In genomic region chr15:96697901-96698657, GRCm38 (mm10) we compare ENCODE assay signal across 8 mouse cellular contexts. TPM values are rescaled to one million over a fixed set of nuclear protein-coding genes. Genes with fewer than 3 reads are reported as not detected.
DNase-seq lines count a peak whose midpoint lies in the region; ATAC-seq lines count a peak whose summit lies in the region.

No protein-coding gene starts in this region.

- peak; percentile 1 for ATAC-seq in CD4-positive, CD25-positive, alpha-beta regulatory T cell, adult 4 months
- no peak for ATAC-seq in embryonic facial prominence, embryonic 12.5 days (ENCODE audit: insufficient number of reproducible peaks, insufficient read depth, low FRiP score, low TSS enrichment)
- no peak; the same call in 1 of the 2 replicates for ATAC-seq in hindbrain, embryonic 16.5 days
- peak; percentile 10; the same call in 1 of the 2 replicates for ATAC-seq in midbrain, embryonic 11.5 days (ENCODE audit: low FRiP score)

- peak overlapping the region; percentile 99 for H3K27ac ChIP-seq in embryonic facial prominence, embryonic 12.5 days
- peak overlapping the region; percentile 98 for H3K27ac ChIP-seq in hindbrain, embryonic 16.5 days (ENCODE audit: low read depth, low read length)
- peak overlapping the region; percentile 98 for H3K27ac ChIP-seq in midbrain, embryonic 11.5 days (ENCODE audit: low read depth, low read length)

- DNase-seq in heart, adult 11 months: peak; percentile 61
- DNase-seq in heart, postnatal 10 days: no peak
- DNase-seq in midbrain, embryonic 11.5 days (ENCODE audit: low spot score, missing footprints): no peak
- DNase-seq in layer of hippocampus, adult 18-20 months (ENCODE audit: low spot score in 2 of 2): no peak
- no peak for DNase-seq in frontal cortex, postnatal 14 days (ENCODE audit: low spot score in 2 of 2)

- peaks cover 31% of the 10 kb centered on the region for H3K4me1 ChIP-seq in embryonic facial prominence, embryonic 12.5 days
- H3K4me1 ChIP-seq in hindbrain, embryonic 16.5 days (ENCODE audit: control insufficient read depth, insufficient read depth, low read depth, low read length): peaks cover 25% of the 10 kb centered on the region
- H3K4me1 ChIP-seq in midbrain, embryonic 11.5 days (ENCODE audit: control insufficient read depth, insufficient read depth, low read length): peaks cover 25% of the 10 kb centered on the region

- H3K9me3 ChIP-seq in embryonic facial prominence, embryonic 12.5 days: no peaks in the 10 kb centered on the region
- no peaks in the 10 kb centered on the region for H3K9me3 ChIP-seq in hindbrain, embryonic 16.5 days (ENCODE audit: control insufficient read depth, low read length)
- no peaks in the 10 kb centered on the region for H3K9me3 ChIP-seq in midbrain, embryonic 11.5 days (ENCODE audit: control insufficient read depth, low read length)

- peaks cover 35% of the 10 kb centered on the region for H3K36me3 ChIP-seq in embryonic facial prominence, embryonic 12.5 days
- H3K36me3 ChIP-seq in hindbrain, embryonic 16.5 days (ENCODE audit: control insufficient read depth, insufficient read depth, low read length): peaks cover 20% of the 10 kb centered on the region
- peaks cover 34% of the 10 kb centered on the region for H3K36me3 ChIP-seq in midbrain, embryonic 11.5 days (ENCODE audit: control insufficient read depth, insufficient read depth, low read length)

- peak overlapping the region; percentile 99 for H3K9ac ChIP-seq in embryonic facial prominence, embryonic 12.5 days
- peak overlapping the region; percentile 98 for H3K9ac ChIP-seq in hindbrain, embryonic 16.5 days (ENCODE audit: low read depth, low read length)
- peak overlapping the region; percentile 99 for H3K9ac ChIP-seq in midbrain, embryonic 11.5 days (ENCODE audit: low read length)

- intact Hi-C loops in heart, postnatal 10 days (cut with DNase I): loop anchor here (2.0 kb wide), 1 partner anchor 51 kb away; no protein-coding TSS in a partner anchor

- 14% methylated on average over 19 of the region's 19 CpGs for WGBS in embryonic facial prominence, embryonic 12.5 days
- 18% methylated on average over 19 of the region's 19 CpGs for WGBS in hindbrain, embryonic 16.5 days
- WGBS in midbrain, embryonic 11.5 days: 26% methylated on average over 19 of the region's 19 CpGs

- H3K27me3 ChIP-seq in embryonic facial prominence, embryonic 12.5 days: no peaks in the 10 kb centered on the region
- no peaks in the 10 kb centered on the region for H3K27me3 ChIP-seq in hindbrain, embryonic 16.5 days (replicated peaks; ENCODE audit: control insufficient read depth, insufficient read depth, low read length)
- peaks cover 5% of the 10 kb centered on the region; the same call in 1 of the 2 replicates for H3K27me3 ChIP-seq in midbrain, embryonic 11.5 days (ENCODE audit: control insufficient read depth, insufficient read depth, low read length)

- peak overlapping the region; percentile 91 for H3K4me3 ChIP-seq in embryonic facial prominence, embryonic 12.5 days
- peak overlapping the region; percentile 91 for H3K4me3 ChIP-seq in hindbrain, embryonic 16.5 days (ENCODE audit: low read length)
- peak overlapping the region; percentile 87 for H3K4me3 ChIP-seq in midbrain, embryonic 11.5 days (ENCODE audit: low read depth, low read length)

- H3K4me2 ChIP-seq in embryonic facial prominence, embryonic 12.5 days (replicated peaks): peak overlapping the region; percentile 61
- peak overlapping the region; percentile 80 for H3K4me2 ChIP-seq in hindbrain, embryonic 16.5 days (ENCODE audit: low read length)
- peak overlapping the region; percentile 82 for H3K4me2 ChIP-seq in midbrain, embryonic 11.5 days

RNA-seq across cellular contexts. Expression of gene Slc38a2, which starts 1.5 kb away (rescaled TPM):
- 100 to 1,000 TPM; 312 to 340 TPM for total RNA-seq in heart, postnatal 10 days (2021)
- polyA plus RNA-seq in CD4-positive, CD25-positive, alpha-beta regulatory T cell, adult 4 months (2017; shearing (Covaris generic)): 10 to 100 TPM; 34.6 to 44.7 TPM
- polyA plus RNA-seq in embryonic facial prominence, embryonic 12.5 days (2016; fragmentation: Nextera tagmentation; extraction: Ambion mirVana): 175 and 179 TPM in 2 replicates
- 87.4 and 111 TPM in 2 replicates for polyA plus RNA-seq in hindbrain, embryonic 16.5 days (2015; fragmentation: Nextera tagmentation; extraction: Ambion mirVana)
- 211 and 237 TPM in 2 replicates for polyA plus RNA-seq in midbrain, embryonic 11.5 days (2014; fragmentation: Nextera tagmentation; extraction: Ambion mirVana)
- 10 to 100 TPM; 85.1 to 88.2 TPM for total RNA-seq in layer of hippocampus, adult 18-20 months (2021)

RNA-seq across cellular contexts. Expression of gene Slc38a1, which starts 55.4 kb away (rescaled TPM):
- total RNA-seq in heart, postnatal 10 days (2021): 10 to 100 TPM; 51.6 to 60.4 TPM
- 10 to 100 TPM; 65.0 to 80.7 TPM for polyA plus RNA-seq in CD4-positive, CD25-positive, alpha-beta regulatory T cell, adult 4 months (2017; shearing (Covaris generic))
- polyA plus RNA-seq in embryonic facial prominence, embryonic 12.5 days (2016; fragmentation: Nextera tagmentation; extraction: Ambion mirVana): 89.6 and 93.6 TPM in 2 replicates
- polyA plus RNA-seq in hindbrain, embryonic 16.5 days (2015; fragmentation: Nextera tagmentation; extraction: Ambion mirVana): 127 and 139 TPM in 2 replicates
- 109 TPM in 2 replicates for polyA plus RNA-seq in midbrain, embryonic 11.5 days (2014; fragmentation: Nextera tagmentation; extraction: Ambion mirVana)
- 10 to 100 TPM; 77.6 to 84.1 TPM for total RNA-seq in layer of hippocampus, adult 18-20 months (2021)

Comparison
In these comparisons a context has a peak if more than half of its experiments do, and no peak if none do; other contexts are left out.
1. ATAC-seq: peak in CD4-positive, CD25-positive, alpha-beta regulatory T cell, adult 4 months (single experiment) and midbrain, embryonic 11.5 days (single experiment); none in embryonic facial prominence, embryonic 12.5 days (single experiment) and hindbrain, embryonic 16.5 days (single experiment).
2. Peak in every context shown above with its lines, with median percentiles within 50 percentile points of each other: H3K27ac ChIP-seq, H3K4me2 ChIP-seq, H3K4me3 ChIP-seq and H3K9ac ChIP-seq.